In the genomic region with DNA sequence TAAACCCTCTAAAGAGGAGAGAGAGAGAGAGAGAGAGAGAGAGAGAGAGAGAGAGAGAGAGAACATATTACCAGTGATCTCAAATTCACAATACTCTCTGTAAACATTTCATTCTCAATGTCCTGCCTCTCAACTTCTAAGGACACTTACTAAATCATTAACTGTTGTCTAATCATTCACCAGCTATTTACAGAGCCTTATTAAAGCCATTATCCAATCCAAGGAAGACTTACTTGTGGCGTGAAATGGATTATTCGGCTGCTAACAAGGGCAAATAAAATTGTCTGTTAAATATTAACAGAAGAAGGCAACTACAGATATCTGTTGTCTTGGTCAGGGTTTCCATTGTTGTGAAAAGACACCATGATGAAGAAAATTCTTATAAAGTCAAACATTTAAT, we compare ENCODE assay signal across 19 mouse cellular contexts.
"Had no signal": no experiment of that assay in that cellular context is flagged by ENCODE, and none has a peak within 500 bp of the region (broad histone marks: within the 10 kb centered on the region; RNA-seq: fewer than 3 reads in every experiment).

No protein-coding gene starts in this region.

- H3K27me3 ChIP-seq: hindbrain, embryonic 15.5 days; limb, embryonic 12.5 days; limb, embryonic 15.5 days; lung, embryonic 15.5 days; megakaryocyte, embryonic 14.5 days; midbrain, embryonic 13.5 days; neural tube, embryonic 13.5 days had no signal

- H3K9me3 ChIP-seq: hindbrain, embryonic 15.5 days; limb, embryonic 12.5 days; limb, embryonic 15.5 days; lung, embryonic 15.5 days; megakaryocyte, embryonic 14.5 days; midbrain, embryonic 10.5 days; midbrain, embryonic 13.5 days; neural tube, embryonic 13.5 days had no signal

- H3K4me2 ChIP-seq: hindbrain, embryonic 15.5 days; limb, embryonic 12.5 days; limb, embryonic 15.5 days; lung, embryonic 15.5 days; midbrain, embryonic 13.5 days; neural tube, embryonic 13.5 days had no signal

- H3K27ac ChIP-seq: hindbrain, embryonic 15.5 days; limb, embryonic 12.5 days; limb, embryonic 15.5 days; liver, embryonic 14.5 days; lung, embryonic 15.5 days; midbrain, embryonic 10.5 days; midbrain, embryonic 13.5 days; neural tube, embryonic 13.5 days had no signal

- H3K4me1 ChIP-seq: hindbrain, embryonic 15.5 days; limb, embryonic 12.5 days; limb, embryonic 15.5 days; lung, embryonic 15.5 days; megakaryocyte, embryonic 14.5 days; midbrain, embryonic 10.5 days; midbrain, embryonic 13.5 days; neural tube, embryonic 13.5 days had no signal

- DNase-seq: left cerebral cortex, postnatal 4 days; lung, adult 18-20 months; lung, postnatal 10 days; lung, postnatal 36 days; retina, postnatal 1 day; right cerebral cortex, postnatal 25 days; thymus, adult 18-20 months; thymus, postnatal 36 days had no signal

- ATAC-seq: midbrain, embryonic 13.5 days; midbrain, embryonic 16.5 days had no signal

- H3K36me3 ChIP-seq: hindbrain, embryonic 15.5 days; limb, embryonic 12.5 days; limb, embryonic 15.5 days; lung, embryonic 15.5 days; midbrain, embryonic 10.5 days; midbrain, embryonic 13.5 days; neural tube, embryonic 13.5 days had no signal

- H3K4me3 ChIP-seq: hindbrain, embryonic 15.5 days; limb, embryonic 12.5 days; limb, embryonic 15.5 days; lung, embryonic 15.5 days; megakaryocyte, embryonic 14.5 days; midbrain, embryonic 10.5 days; midbrain, embryonic 13.5 days; myocyte; neural tube, embryonic 13.5 days had no signal

- H3K9ac ChIP-seq: hindbrain, embryonic 15.5 days; limb, embryonic 12.5 days; limb, embryonic 15.5 days; liver, embryonic 14.5 days; lung, embryonic 15.5 days; midbrain, embryonic 13.5 days; neural tube, embryonic 13.5 days had no signal
